Mouse (Mus musculus) testis, postnatal 10 days (tissue): Measurements from ENCODE around the gene Kmt2b.

ENCODE experiments used
- DNase-seq: peaks from one replicate; pipeline ENCODE4 v3.0.0; 2021; ENCODE audit warnings: low spot score

Kmt2b gene

DNA sequence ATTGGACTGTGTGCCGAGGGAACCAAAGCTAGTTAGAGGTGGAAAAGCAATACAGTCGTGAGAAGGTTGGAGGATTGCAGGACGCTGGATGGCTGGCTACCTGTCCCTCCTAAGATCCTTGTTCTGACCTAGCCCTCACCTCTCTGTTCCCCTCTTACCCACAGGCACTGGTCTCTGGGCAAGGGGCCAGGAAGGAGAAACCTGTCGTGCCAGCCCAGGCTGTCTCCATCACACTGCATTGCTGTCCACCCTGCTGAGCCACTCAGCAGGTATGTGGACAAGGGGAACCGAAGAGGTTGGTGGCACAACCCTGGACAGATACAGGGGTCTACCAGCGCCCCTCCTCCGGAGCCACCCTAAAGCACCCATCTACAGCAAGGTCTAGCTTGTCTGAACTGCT, 12.1 kb upstream of the Kmt2b start:
- no peak for DNase-seq

DNA sequence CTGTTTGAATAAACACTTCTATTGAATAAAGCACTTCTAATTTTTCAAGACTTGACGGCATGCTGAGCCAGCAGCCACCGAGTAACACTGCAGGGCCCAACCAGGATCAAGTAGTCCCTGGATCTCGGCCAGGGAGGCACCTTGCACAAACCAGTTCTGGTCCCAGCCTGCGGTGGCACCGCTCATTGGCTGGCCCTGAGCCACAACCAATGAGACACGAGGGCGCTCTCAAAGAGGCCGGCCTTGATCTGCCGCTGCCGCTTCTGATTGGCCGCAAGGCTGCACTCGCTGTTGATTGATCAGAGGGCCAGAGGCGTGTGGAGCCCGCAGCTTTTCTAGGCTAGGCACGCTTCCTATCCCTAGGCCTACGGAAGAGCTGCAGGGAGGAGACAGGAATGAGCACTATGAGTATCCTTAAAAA, 11.4 kb upstream of the Kmt2b start:
- DNase-seq, result peak; percentile 91

DNA sequence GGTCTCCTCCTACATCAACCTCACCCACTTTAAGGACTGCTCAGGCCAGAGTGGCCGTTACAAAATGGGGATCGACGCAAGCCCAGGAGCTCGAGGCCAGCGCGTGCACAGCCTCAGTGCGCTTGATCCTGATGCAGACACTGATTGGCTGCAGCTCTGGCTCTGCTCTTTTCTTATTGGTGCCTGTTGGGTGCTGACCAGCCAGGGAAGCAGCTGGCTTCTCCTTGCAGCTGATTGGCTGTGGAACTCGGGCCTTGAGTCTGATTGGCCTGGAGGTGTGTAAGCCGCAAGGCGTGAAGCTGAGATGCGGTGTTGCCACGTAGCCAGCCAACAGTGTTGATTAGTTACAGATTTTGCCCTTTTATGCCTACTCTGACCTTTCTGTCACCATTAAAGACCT, 10.3 kb upstream of the Kmt2b start, which contains the start of gene Zbtb32:
Zbtb32 (minus strand) TSS at position 124 of the 400 bp plus-strand sequence.
- no peak for DNase-seq

DNA sequence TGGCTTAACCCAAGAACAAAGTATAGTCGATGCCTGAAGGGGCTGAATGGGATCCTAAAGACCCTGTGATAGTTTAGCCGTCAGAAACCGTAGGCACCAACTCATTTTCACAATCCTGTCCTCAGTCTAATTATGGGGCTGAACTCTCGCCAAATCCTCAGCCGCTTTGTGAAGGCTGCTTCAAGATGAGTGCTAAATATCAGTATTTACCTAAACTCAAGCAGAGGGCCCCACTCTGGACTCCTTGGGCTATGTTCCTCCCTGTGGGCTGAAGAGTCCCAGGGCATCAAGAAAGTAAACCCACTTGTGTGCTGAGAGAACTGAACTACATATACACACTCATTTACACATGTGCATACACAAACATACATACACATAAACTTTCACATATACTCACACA, 8.3 kb upstream of the Kmt2b start:
- DNase-seq, result no peak

DNA sequence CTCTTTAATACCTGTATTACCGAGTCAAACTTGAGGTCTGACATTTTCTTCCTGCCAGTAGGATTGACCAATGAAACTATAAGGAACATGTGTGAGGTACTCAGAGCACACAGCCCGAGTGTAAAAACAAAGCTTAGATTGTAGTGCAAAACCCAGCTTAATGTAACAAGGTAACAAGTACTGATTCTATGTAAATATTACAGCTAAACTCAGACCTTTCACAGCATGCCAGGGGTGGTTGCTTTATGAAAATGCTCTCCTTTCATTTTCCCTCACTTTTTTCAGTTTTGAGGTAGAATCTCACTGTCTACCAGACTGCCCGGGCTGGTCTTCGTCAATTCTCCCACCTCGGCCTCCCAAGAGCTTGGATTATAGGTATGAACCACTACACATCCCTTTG, 7.6 kb upstream of the Kmt2b start:
- DNase-seq, result no peak

DNA sequence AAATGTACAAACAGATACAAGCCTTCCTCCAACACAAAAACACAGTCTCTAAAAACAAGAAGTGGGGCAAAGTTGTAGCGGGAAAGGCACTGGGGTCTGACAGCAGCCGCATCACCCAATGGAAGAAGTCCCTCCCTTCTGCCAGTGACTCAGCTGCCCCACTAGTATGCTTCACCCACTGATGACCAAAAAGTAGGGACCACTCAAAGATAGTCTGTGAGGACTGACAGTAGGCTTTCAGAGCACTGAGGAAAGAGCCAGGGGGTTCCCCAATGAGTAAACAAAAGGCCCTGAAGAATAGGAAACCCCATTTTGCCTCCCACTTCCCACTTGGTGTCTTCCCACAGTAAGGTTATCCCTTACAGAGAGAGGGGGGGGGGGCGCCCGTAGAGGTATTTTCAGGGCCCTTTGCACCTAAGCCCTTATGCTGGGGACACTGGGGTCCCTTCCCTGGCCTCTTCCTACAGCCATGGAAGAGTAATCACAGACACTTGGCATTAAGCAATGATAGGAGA, 6.0 kb upstream of the Kmt2b start:
- no peak for DNase-seq

DNA sequence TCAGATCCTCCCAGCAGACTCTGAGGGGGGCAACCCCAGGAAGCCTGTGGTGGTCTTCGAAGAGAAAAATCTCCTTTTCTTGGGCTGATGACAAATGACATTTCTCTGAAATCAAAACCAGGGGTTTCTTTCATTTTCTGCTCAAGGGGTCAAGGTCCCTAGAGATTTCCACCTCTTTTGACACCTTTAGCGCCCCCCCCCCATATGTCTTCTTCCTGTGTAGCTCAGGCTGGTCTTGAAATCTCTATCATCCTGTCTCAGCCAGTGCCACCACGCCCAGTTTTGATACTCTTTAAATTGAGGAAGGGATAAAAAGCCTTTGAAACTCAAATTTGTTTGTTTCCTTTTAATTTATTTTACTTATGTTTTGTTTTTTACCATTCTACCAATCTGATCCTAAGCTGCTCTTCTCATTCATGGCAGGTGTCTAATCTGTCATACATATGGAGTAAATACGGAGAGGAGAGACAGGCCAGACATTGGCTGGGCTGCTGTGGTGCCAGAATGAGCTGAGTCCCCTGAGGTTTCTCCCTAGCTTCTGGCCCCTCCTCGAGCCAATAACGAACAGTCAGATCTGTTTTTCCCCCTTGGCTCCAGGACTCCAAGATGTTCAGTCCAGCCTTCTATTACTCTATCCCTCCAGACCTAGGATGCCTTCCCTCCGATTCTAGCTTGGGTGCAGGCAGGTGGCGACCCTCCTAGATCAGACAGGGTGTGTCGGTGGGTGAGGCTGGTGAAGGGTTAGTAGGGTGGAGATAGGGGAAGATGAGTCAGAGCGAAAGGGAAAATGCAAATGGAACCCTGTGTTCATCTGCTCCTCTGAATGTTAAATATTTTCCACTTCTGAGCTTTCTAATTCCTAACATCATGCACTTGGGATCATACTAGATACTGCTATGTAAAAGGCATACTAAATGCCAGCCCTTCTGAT, 5.3 kb upstream of the Kmt2b start:
- no peak for DNase-seq

DNA sequence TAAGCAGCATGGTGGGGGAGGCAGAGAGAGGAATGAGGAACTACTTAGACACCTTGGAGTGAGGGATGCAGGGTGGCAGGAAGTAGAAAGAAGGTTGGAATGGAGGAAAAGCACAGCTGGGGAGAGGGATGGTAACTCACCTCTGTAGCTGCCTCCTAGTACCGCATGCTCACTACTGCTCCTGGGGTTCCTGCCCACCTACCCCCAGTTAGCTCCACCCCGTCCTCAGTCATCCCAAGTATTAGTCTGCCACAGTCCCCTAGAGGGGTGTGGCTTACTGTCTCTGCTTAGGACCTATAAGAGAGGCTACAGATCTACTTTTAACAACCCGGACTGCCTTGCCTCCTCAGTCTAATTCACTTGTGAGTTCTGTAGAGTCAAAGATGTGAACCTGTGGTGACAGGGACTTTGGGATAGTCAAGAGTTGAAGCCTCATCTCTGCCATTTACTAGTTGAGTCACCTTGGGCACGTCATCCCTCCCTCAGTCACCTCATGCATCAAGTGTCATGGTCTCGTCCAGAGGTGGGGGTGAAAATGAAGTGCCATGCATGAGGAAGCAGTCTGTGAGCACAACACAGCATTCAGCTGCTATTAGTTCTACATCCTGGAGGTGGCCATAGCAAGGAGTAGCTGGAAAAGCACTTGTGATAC, 4.4 kb upstream of the Kmt2b start:
- DNase-seq, result no peak

DNA sequence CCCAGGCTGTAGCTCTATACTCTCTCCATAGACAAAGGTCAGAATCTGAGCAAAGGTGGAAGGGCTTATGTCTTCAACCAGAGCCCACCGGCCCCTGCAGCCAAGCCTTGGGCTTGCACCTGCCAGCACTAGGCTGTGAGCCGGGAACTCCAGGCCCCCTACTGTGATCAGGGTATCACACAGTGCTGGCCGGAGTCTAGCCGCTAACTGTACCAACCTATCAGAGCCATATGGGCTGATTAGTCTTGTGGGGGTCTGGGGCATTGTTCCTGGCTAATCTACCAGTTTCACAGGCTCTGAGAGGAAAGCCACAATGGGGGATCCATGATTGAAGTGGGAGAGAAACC, 3.1 kb upstream of the Kmt2b start:
- DNase-seq, result no peak

DNA sequence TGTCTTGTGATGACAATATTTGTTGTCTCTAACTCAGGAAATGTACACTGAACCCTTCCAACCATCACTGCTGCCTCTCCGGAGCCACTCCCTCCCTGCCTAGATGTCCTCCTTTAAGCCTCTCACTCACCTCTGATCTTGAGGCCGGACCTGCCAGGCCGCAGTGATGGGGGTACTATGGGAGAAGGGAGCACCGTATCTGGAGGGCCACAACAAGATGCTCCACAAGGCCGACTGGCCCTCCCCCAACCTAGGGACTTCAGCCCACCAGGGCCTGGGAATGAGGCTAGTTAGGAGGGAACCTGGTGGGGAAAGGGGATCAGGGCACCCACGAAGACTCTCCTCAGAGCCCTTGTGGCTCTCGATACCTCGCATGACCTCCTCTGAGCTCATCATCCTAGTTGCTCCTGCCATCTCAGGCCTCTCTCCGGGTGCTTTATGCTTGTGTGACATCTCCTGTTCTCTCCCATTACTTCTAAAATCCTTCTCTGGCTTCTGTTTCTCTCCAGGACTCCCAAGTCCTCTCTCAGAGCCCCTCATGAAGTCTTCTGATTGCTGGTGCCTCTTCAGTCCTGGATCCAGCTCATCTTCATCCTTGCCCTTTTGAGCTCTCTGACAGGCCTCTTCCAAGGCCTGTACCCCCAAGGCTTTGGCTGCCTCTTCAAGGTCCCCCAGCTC, 2.5 kb upstream of the Kmt2b start:
- DNase-seq, result no peak

DNA sequence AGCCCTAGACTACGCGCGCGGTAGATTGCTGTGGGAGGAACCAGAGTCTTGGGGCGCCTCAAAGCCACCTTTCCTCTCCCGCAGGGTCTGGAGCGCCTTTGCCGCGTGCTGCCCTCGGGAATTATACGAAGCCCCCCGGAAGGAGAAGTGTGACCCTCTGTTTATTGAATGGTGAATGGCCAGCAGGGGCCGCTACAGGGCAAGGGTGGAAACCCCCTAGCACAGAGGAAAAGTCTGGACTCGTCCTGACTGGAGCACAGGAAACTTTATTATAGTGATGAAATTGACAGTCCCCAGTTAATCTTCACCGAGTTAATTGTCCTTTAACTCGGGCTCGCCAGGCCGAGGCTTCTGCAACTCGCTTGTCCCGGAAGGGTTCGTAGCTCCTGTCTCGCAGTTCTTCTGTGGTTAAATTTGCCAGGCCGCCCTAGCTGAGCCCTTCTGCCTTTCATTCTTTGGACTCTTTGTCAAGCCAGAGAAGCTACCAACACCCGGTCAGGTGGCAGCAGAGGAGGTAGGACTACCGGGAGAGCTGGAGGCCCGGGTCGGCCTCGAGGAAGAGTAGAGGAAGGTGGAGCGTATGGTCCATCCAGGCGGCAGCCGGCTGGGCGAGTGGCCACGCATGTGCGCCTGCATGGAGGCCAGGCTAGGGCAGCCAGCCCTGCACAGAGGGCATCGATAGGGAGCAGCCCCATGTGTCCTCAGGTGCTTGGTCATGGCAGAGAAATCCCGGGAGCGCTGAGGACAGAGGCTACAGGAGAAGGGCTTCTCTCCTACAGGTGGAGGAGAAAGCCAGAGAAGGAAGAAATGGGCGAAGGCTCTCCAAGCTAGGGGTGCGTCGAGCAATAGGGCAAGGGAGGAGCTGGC, 1.1 kb upstream of the Kmt2b start:
- peak; percentile 96 for DNase-seq

DNA sequence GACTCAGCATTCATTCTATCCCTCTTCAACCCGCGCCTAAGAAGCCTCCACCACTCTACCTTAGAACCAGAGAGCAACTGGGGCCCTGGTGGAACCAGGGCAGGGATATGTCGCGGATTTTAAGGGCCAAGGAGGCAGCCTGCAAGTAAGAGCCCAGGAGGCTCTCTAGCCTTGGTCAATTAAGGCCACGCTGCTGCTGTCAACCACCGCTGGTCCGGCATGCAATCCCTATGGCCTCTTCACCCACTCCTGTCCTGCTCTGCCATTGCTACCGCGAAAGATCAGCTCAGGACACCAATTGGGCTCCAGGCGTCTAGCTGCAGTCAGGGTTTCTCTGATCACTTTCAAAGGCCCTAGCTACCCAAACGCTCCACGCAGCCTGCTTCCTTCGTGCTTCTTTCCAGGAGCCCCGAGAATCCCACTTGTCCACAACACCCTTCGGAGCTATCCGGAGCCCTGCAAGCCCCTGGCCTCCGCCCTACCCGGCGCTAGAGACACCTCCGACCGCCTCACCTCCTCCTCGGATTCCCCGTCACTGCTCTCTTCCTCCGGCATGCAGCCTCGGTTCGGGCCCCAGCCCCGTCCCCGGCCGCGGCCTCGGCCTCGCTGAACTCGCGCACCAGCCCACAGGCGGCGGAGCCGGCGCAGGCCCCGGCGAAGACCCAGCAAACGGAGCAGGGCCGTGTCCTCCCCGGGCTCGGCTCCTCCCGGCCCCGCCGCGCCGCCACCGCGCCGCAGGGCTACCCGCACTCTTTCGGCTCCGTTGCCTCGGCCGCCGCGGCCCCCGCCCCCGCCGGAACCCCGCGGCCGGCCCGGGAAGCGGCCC, 471 bp downstream of the Kmt2b start:
- DNase-seq, result peak; percentile 70

DNA sequence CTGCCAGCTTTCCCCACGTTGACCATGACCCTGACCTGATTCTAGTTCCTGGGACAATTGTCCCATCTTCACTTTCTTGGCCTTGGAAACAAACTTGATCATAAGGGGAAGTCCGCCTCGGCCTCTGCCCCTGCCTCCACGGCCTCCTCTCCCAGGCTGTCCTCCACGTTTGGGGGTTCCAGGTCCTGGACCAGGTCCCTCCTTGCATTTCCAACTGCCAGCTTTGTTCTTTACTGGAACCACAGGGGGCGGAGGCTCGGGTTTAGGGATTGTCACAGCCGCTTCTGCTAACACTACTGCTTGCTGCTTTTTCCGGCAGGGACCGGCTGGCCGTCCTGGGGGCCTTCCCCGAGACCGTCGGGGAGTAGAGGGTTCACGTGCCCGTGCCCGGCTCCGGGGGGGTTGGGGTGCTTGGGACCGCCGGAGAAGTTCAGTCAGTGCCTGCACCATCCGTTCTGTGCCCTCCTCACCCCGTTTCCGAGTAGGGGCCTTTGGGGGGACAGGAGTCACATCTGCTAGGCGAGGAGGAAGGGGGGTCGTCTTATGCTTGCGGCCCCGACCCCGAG, 2.0 kb downstream of the Kmt2b start:
- DNase-seq, result peak; percentile 57

DNA sequence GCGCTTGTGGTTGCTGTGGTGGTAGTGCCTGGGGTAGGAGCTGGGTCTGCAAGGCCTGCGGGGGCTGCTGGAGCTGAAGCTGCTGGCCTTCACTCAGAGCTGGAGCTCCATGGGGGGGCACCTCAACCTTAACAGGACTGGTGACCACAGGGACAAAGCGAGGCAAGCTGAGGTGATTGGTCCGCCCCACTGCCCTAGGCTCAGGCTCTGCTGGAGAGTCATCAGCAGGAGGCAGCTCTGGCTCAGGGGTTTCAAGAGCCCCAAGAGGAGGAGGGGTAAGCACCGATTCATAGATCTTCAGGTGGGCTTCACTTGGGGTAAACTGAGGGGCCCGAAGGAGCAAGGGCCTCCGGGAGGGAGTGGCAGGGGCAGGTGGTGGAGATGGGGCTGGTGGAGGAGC, 3.4 kb downstream of the Kmt2b start:
- peak; percentile 42 for DNase-seq

DNA sequence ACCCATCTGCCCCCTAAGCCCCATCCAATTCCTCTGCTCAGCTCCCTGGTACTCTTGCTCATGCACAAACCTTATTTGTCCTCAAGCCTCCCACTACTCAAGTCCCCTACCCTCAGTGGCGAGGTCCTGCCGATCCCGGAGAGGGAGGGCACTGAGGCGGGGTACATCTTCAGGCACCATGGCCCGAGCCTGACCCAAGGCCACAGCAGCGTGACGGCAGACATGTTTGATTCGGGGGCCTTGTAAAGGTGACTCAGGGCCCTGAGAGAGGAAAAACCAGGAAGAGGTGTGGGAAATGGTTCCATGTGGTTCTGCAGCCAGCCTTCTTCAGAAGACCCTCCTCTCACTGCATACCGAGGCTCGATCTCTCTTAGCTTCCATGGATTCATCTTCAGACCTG, 4.2 kb downstream of the Kmt2b start:
- peak; percentile 41 for DNase-seq

DNA sequence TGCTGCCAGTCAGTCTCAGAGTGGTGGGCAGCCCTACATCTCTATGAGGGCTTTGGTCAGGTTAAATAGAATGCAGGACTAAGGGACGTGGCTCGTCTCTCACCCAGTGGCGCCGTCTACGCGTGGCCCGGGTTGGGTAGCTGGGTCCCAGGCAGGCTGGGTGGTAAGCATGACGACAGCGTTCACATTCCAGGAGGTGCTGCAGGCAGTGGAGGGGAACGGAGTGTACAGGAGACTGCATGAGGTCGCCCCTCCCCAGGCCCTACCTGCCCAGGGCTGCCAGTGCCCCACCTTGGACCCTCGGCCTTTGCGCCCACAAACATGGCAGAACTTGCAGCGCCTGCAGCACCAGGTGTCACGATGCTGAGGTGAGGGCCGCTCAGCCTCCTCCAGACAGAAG, 7.0 kb downstream of the Kmt2b start:
- peak; percentile 45 for DNase-seq

DNA sequence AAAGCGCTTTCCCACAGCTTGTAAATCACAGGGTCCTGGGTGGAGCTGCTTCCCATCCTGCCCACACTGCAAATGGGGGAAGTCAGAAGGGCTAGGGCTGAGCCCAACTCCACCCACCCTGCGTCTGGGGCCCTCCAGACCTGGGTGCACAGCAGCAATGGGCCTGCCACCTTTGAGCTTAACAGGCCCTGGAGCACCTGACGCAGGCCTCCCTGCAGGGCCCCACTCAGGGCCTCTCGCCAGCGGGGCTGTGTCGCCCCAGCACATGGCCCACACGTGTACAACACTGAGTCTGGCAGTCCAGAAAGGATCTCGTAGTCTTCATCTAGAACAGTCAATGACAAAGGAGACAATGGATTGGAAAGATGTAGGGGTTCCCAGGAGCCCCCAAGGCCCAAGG, 8.6 kb downstream of the Kmt2b start:
- DNase-seq, result no peak

DNA sequence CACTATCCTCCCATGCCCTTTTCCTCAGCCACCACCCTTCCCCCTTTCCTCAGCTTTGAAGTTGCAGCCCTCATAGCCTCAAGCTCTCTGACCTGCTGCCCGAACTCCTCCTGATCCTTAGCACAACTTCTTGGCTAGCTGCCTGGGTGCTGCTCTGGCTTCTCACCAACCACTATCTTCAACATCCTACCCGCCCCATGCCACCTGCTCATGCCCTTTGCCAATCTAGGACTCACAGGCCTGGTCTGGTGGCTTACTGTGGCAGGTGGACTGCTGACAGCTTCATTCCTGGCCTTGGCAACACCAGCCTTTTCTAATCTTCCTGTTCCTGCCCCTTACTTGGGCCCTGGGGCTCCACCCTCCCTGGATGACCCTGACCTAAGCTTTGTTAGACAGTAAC, 15.6 kb downstream of the Kmt2b start:
- peak; percentile 77 for DNase-seq

DNA sequence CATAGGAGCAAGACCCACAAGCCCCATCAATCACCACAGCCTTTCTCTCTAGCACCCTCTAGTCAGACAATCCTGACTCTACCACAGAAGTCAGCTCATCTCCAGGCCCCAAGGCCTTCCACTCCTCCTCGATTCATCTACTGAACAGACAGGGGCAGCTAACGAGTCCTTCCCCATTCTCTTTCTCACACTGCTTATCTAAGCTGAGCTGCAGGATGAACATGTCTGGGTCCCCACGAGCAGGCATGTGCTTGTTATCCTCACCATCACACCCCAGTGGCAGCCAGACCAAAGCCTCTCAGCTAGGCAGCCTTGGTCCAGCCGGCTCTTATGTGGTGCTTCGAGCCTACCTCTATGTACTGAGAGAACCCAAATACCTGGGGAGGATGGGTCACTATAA, 16.1 kb downstream of the Kmt2b start:
- DNase-seq, result no peak

DNA sequence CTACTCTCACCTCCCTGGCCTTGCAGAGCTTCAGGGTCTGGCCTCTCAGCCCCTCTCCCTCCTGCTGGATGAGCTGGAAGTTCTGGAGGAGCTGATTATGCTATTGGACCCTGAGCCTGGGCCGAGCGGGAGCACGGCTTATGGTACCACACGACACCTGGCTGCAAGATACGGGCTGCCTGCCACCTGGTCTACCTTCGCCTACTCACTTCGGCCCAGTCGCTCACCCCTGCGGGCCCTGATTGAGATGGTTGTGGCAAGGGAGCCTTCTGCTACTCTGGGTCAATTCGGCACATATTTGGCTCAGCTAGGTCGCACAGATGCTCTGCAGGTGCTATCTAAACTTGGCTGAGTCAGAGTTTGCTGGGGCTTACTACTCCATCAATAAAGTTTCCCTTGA, 21.0 kb downstream of the Kmt2b start:
- DNase-seq, result no peak

DNA sequence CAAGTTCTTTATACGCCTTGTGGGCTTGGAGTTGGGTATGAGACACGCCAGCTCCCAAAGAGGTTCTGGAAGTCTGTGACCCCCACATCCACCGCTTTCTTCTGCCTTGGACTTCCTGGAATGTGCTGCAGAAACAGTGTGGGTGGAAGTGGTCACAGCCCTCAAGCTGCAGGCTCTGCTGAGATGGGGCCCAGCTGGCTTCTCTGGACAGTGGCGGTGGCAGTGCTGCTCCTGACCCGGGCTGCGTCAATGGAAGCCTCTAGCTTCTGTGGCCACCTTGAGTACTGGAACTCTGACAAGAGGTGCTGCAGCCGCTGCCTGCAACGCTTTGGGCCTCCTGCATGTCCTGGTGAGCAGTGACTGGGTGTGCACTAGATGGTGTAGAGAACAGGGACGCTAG, 22.5 kb downstream of the Kmt2b start:
- DNase-seq, result no peak
